Mouse (Mus musculus) mouse trophoblast stem cell (cell line): ENCODE measurements around the gene Pou2f2.

ENCODE experiments used
- in situ Hi-C, 2 experiments: fragments of 300-500 bp; cut with MseI, MboI; formaldehyde crosslinking; loops; 2 replicates in 1 of 2; 3 replicates in 1 of 2; pipeline ENCODE4 v1.15.1; 2025

Gene Pou2f2

DNA sequence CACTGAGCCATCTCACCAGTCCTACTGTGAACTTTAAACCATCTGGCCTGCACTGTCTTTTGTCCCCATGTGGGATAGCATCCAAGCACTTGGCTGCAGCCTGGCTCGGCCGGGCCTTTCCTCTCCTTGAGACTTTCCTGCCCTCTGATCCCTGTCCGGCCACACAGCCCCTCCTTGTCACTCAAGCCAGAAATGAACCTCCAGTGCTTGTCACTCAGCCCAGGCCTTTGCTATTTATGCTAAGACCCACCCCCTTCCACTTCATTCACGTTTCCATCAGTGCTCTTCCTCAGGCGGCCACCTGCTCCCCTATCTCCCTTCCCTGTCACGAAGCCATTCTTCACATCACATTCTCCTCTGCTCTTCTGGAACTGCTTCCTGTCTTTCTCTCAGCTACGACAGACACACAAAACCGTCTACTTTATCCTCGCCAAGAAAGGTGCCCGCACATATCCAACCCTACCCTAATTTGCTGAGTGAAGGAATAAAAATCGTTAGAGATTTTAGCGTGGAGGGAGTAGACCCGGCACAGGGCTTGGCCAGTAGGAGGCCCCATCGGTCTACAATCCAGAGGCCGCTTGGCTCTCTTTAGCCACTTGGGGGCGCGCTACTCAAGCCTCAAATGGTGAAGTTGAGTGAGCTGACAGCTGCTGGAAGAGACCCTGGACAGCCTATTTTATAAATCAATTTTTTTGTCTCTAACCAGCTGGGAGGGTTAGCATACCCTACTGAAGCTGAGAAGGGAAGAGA, 73.9 kb downstream of the Pou2f2 start:
- in situ Hi-C loops, result loop anchor here in 1 of 2 experiments (10.0 kb wide), 1 partner anchor 79 kb away; no protein-coding TSS in a partner anchor

DNA sequence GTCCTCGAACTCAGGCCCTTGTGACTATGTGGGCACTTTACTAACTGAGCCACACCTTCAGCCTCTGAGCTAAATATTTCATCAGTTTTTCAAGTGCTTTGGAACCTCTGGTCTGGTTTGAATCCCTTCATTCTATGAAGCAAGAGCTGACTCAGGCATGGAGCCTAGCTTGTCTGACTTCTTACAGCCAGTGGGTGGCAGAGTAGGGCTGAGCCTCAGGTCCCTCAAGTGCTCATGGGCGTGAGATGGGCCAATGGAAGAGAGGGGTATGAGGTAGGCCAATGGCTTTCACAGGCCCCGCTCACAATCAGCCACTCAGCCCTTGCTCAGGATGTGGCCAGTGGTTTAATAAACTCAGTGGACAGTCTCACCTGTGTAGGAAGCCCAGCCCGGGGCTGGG, 79.9 kb downstream of the Pou2f2 start:
- in situ Hi-C loops, result no loop called here

DNA sequence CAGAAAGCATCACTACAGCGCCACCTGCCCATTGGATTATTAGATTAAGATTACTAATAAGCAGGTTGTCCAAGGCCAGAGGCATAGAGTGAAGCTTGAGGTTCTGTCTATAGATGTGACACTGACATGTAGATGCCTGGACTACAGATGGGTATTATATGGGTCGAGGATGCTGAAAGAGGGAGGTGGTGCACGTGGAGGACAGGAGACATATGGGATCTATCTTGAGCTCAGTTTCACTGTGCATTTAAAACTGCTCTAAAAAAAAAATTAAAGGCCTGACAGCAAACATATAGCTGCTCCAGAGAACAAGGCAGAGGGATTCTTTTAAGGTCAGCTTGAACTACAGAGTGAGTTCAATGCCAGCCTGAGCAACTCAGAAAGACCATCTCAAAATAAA, 81.4 kb downstream of the Pou2f2 start:
- in situ Hi-C loops, result no loop called here

DNA sequence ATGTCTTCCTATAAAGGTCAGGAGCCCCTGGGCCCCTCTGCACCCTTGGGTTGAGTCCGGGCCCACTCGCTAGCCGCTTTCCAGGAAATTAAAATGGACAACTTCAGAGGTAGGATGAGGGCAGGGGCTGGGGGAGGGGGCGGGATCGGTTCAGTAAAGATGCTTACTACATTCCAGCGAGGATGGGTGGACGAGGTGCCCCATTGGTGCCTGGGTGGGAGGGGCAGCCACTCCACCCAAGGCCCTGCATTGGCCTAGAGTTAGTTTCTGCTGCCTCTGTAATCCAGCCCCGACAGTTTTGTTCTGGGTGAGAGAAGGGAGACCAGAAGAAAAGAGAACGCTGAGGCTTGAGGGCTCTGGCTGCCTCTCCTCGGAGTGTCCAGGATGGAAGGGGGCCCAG, 89.7 kb downstream of the Pou2f2 start:
- in situ Hi-C loops, result no loop called here

DNA sequence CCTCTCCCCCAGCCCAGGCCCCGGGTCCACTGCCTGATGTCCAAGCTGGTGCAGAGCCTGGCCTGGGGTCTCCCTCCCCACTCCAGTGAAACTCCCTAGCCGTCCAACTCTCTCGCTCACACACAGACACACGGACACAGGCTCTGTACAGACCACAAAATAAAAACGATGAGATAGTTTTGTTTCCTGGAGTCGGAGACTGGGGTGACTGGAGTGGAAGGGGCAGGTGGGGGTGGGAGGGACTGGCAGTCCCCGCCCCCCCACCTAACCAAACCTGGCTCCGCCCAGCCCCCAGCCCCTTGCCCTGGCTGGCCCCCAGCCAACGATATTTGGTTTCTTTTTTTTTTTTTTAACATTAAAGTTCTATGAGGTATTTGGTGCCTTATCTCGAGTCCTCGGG, 90.6 kb downstream of the Pou2f2 start:
- in situ Hi-C loops, result no loop called here

DNA sequence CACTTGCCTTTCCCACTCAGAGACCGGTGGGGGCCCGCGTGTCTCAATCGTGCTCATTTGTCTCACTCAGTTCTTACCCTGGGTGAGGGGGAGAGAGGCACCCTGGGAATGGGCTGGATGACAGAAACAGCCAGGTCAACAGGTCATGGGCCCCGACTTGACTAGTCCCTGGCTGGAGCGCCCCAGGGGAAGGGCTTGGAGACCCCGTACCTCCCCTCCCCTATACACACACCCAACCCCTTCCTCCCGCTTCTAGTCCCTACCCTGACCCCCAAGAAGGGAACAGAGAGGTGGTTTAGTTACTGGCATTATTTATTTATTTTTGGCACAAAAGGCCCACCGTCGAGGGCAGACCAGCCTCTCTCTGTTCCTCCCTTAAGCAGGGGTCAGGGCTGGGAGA, 91.0 kb downstream of the Pou2f2 start:
- in situ Hi-C loops, result no loop called here

DNA sequence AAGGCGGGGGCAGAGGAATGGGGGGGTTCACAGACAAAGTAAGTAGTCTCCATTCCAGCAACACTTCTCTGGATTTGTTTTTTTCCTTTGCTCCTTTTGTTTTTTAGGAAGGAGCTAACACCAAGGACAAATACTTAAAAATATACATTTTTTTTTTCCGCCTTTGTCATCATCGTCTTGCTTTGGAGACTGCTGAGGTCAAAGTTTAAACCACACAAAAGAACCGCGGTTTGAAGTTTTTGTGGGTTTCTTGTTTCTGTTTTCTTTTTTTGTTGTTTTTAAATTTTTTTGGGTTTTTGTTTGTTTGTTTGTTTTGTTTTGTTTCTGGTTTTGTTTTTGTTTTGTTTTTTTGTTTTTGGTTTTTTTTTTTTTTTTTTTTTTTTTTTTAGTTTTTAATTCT, 91.6 kb downstream of the Pou2f2 start:
- in situ Hi-C loops, result no loop called here

DNA sequence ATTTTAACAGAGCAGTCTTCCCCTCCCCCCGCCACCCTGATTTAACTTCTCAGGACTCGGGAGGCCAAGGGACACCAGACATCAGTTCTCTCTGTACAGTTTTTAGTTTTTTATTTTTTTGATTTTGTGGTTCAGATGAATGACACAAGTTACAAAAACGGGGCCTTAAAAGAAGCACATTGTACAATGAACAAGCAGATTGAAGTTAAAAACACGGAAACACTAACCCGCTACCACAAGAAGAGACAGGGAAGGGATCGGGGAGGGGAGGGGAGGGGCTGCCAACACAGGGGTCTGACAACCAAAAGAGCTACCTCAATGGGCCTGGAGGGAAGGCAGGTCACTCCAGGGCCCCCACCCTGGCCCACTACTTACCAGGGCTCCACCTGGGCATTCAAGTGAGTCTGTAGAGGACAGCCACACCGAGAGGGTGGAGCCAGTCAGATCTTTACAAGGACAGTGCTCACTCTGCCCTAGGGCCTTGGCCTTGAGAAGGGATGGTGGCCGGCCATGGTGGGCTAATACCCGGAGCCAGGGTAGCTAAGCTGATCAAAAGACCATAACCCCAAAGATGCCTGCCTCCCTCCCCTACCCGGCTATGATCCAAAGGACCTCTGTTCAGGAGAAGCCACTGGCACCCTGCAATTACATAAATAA, 92.1 kb downstream of the Pou2f2 start:
- in situ Hi-C loops, result no loop called here

DNA sequence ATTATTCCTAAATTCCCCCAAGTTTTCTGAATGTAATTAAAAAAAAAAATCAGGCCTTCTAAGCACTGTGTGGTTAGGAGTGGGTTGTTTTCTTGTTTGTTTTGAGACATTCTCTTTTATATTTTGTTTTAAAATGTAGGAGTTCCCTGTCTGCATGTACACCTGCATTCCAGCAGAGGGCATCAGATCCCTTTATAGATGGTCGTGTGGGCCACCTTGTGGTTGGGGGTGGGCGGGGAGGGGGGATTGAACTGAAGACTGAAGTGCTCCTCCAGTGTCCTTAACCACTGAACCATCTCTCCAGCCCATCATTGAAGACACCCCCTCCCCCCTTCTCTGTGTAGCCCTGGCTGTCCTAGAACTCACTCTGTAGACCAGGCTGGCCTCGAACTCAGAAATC, 92.9 kb downstream of the Pou2f2 start:
- in situ Hi-C loops, result no loop called here

DNA sequence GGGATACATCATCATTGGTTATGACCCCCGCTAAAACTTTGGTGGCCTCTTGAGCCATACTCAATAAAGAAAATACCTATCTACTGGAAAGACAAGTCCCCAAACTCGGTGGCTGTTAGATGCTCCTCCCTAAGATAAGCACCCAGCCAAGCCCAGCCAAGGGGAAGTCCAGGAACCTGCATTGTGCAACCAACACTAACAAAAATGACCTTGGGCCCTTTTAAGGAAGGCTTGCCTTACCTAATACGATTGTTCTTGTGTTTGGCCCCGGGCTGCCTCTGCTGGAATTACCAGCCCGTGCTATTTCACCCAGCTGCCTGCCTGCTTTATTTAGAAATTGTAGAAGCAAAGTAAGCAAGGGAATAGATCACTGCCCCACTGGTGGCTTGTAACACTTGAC, 94.9 kb downstream of the Pou2f2 start:
- in situ Hi-C loops, result no loop called here

DNA sequence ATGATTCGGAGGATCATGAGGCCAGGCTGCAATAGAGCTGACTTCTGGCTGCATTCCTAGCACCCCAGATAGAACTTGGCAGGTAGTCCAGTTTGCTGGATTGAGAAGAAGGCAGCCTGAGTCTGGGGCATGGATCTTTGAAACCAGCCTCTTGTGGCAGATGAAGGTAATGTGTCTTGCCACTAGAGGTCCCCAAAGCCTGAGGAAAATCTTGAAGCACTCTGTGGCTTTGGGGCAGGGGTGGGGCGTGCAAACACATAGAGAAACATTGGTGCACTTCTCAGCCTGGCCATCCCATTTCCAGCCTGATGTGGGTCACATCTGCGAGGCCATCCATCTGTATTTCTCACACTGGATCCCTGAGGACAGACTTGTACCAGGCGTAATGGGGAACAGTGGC, 97.0 kb downstream of the Pou2f2 start:
- in situ Hi-C loops, result no loop called here

DNA sequence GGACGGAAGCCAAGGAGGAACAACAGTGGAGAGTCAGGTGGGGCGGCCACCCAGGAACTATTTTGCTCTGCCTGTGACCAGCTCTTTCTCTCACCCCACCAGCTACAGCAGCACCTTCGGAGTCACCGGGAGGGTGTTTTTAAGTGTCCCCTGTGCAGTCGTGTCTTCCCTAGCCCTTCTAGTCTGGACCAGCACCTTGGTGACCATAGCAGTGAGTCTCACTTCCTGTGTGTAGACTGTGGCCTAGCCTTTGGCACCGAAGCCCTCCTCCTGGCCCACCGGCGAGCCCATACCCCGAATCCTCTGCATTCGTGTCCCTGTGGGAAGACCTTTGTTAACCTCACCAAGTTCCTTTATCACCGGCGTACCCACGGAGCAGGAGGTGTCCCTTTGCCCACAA, 99.1 kb downstream of the Pou2f2 start:
- in situ Hi-C loops, result no loop called here

DNA sequence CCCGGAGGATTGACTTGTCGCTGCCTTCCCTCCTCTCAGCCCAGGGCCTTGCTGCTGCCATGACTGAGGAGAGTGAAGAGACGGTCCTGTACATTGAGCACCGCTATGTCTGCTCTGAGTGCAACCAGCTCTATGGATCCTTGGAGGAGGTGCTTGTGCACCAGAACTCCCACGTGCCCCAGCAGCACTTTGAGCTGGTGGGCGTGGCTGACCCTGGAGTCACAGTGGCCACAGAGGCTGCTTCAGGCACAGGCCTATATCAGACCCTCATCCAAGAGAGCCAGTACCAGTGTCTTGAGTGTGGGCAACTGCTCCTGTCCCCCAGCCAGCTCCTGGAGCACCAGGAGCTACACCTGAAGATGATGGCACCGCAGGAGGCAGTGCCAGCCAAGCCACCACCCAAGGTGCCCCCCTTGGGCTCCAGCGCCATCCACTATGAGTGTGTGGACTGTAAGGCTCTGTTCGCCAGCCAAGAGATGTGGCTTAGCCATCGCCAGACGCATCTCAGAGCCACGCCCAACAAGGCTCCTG, 100.0 kb downstream of the Pou2f2 start:
- in situ Hi-C loops, result no loop called here

DNA sequence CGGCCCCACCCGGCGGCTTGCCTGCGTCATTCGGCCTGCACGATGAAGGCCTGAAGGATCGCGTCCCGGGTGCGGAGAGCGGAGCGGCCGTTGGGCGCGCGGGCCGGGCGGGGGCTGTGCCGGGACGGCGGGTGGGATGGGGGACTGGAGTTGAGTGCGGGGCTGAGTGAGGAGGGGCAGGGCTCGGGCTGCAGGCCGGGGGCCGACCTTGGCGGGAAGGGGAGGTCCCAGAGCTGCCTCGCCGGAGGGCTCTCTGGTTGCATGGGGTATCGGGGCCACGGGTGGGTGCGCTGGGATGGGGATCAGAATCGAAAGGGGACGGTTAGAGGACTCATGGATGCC, 102.1 kb downstream of the Pou2f2 start:
- in situ Hi-C loops, result no loop called here

DNA sequence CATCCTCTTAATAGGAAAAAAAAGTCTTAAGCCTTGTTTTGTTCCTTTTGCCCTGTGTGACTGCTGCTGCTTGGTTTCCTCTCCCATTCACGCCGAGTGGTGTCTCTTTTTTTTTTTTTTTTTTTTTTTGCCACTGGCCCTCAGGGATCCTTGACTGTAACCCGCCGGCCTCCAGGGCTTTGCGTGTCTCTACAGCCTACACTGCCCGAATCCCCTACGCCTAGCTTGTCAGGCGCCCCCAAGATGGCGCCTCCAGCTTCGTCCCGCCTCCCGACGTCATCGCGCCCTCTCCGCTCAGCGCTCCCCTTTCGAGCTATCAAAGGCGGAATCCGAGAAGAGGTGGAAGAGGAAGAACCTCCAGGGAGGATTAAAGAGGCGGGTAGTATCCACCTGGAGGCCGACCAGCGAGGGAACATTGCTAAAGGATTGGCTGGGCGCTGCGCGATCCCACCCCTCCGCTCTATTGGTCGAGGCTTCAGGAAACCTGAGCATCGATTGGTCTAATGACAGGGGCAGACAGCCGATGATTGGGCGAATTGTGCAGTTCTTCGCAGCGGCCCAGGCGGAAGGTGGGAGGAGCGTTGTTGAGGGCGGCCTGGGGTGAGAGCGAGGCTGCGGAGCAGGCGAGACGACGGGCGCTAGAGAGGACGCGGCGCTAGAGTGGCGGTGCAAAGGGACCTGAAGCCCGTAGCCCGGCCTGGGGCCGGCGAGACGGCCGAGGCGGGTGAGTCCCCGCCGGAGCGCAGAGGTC, 102.7 kb downstream of the Pou2f2 start:
- in situ Hi-C loops, result no loop called here

DNA sequence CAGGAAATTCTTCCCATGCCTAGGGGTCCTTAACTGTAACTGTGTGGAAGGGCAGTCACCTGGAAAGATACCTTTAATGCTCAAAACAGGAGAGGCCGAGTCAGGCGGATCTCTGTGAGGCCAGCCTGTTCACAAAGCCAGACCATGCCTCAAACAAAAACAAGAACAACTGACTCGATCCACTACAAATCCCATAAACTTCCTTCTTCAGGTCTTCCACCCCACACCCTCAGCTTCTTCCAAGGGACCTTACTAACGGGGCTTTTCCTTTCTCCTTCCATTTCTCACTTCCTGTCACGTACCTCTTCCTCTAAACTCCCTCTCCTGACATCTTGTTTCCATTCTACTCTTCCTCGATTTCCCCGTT, 103.2 kb downstream of the Pou2f2 start:
- in situ Hi-C loops, result no loop called here

DNA sequence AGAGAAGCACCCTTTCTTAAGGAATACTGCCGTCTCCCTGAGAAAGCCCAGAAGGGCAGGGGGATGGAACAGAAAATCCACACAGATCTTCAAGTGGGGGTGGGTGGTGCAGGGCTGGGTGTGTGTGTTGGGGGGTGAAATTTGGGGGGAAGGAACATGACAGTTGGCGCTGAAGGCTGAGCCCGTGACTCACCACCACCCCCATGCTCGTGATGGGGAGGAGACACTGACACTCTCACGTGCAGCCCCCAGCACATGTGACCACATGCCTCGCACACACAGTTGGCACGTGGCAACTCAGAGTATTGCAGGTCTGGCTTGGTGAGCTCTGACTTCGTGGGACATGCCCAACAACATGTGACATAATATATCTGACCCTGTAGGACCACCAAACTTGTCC, 105.6 kb downstream of the Pou2f2 start:
- in situ Hi-C loops, result no loop called here

DNA sequence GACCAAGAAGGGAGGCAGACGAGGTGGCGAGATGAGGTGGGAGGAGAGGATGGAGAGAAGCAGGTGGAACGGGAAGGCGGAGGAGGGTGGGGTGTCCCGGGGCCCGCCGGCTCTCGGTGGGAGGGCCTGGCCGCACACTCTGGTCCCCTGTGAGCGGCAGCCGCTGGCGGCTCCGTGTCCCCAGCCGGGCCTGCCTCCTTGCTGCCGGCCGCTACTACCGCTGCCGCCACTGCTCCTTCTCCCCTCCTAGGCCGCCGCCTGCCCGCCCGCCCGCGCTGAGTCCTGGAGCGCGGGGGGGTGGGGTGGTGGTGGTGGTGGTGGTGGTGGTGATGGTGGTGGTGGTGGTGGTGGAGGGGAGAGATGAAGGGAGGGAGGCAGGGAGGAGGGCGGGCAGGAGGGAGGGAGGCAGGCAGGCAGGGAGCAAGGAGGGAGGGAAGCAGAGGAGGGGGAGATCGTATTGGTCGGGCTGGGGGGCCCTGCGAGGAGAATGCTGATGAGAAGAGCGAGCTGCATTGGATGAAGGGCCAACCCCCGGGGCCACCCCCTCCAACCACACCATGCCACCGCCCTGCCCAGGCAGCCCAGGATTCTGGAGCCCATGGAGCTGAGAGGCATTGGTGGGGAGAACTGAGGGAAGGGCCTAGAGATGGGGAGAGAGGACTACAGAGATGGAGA, 106.7 kb downstream of the Pou2f2 start:
- in situ Hi-C loops, result no loop called here

DNA sequence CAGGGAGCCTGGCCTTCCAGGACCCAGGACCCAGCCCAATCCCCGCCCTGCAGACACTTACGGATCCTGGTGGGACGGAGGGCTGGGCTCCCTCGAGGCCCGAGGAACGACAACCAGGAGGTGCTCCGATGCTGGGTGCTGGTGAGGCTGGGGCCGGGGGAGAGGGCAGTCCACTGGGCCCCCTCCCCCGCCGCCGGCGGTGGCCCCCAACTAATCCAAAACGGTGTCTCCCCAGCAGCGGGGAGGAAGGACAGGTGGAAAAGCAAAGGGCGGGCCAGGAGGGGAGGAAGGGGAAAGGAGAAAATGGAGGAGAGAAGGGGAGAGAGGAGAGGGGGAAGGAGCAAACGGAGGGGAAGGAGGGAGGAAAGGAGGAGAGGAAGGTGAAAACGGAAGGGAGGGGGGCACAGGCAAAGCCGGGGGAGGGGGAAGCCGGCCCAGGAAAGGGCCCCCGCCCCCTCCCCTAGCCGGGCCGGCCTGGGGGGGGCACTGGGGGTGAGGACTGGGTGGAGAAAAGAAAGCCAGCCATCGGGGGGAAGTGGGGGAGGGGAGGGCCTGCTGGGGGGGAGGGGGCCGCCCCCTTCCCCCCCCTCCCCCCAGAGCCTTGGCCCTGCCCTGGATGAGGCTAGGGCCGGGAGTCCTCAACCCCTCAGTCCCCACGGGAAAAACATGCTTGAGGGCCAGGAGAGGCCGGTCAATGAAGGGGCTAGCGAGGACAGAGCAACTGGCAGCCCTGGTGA, 107.4 kb downstream of the Pou2f2 start, which contains the start of the genes Grik5 and Zfp574:
TSS of gene Grik5 (minus strand) at position 368 of the 737 bp plus-strand sequence.
TSS of gene Zfp574 (plus strand) at position 589 of the 737 bp plus-strand sequence.
- in situ Hi-C loops, result no loop called here

DNA sequence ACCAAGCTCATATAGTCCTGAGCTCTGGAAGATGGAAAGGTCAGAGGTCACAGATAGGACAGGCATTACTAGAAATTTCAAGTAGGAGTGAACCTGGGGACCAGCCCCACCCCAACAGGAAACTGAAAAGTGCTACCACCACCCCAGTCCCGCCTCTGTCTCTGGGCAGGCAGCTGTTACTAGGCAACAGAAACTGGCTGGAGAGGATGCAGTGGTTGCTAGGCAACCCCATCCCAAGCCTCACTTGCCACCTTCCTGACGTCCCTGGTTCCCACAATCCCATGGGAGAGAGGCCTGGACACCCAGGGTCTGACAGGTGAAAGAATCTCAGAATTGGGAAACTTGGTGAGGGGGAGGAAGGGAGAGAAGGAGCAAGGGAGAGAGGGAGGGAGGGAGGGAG, 110.8 kb downstream of the Pou2f2 start:
- in situ Hi-C loops, result no loop called here
